Mouse (Mus musculus) kidney, embryonic 16.5 days (tissue): ENCODE data around the gene Mrpl54. TPM values are rescaled to one million over a fixed set of nuclear protein-coding genes. Genes with fewer than 3 reads are reported as not detected.

Source experiments
- ATAC-seq: fragments of 200-750 bp; cut with Nextera tagmentation; 2 replicates; pipeline ENCODE4 v1.8.0; 2017; ENCODE audit warnings: moderate TSS enrichment; ENCODE audit not compliant: low FRiP score, low TSS enrichment
- H3K27ac ChIP-seq: fragments of 300-500 bp; sonication (generic); 2 replicates; pipeline ENCODE4 v1.5.1; 2014; ENCODE audit warnings: low read length
- H3K27me3 ChIP-seq: fragments of 300-500 bp; sonication (generic); 2 replicates; pipeline ENCODE4 v1.6.1; 2014; ENCODE audit warnings: low read length, control low read depth, mixed read lengths; ENCODE audit not compliant: insufficient read depth
- H3K36me3 ChIP-seq: fragments of 300-500 bp; sonication (generic); 2 replicates; pipeline ENCODE4 v1.6.1; 2014; ENCODE audit warnings: low read length, control low read depth, mixed read lengths; ENCODE audit not compliant: insufficient read depth
- H3K4me1 ChIP-seq: fragments of 300-500 bp; sonication (generic); 2 replicates; pipeline ENCODE4 v1.6.1; 2014; ENCODE audit warnings: low read length, control low read depth, mixed read lengths; ENCODE audit not compliant: insufficient read depth
- H3K4me2 ChIP-seq: fragments of 300-500 bp; sonication (generic); replicated peaks from 2 replicates; pipeline ENCODE4 v1.6.1; 2014; ENCODE audit warnings: low read depth, low read length
- H3K4me3 ChIP-seq: fragments of 300-500 bp; sonication (generic); 2 replicates; pipeline ENCODE4 v1.5.1; 2014; ENCODE audit warnings: mild to moderate bottlenecking, low read length
- H3K9ac ChIP-seq: fragments of 300-500 bp; sonication (generic); replicated peaks from 2 replicates; pipeline ENCODE4 v1.6.1; 2014; ENCODE audit warnings: low read length
- H3K9me3 ChIP-seq: fragments of 300-500 bp; sonication (generic); 2 replicates; pipeline ENCODE4 v1.6.1; 2016; ENCODE audit warnings: low read length, control low read depth
- WGBS: fragments of 180-500 bp; shearing (Covaris S2); extraction: QIAGEN DNeasy Blood & Tissue Kit; methylation state at CpG from one replicate; pipeline ENCODE4 v1.1.7; 2014; 5-methylcytosine and 5-hydroxymethylcytosine counted together
- polyA plus RNA-seq: library from polyadenylated mRNA; unstranded; fragments of >200 nt; fragmentation: Nextera tagmentation; extraction: Ambion mirVana; gene quantifications from 2 replicates; pipeline ENCODE4 v1.2.1, GENCODE M21; 2015

Mrpl54 gene
- polyA plus RNA-seq, 1 experiment from 2014 or later = 238 TPM

- H3K9me3 ChIP-seq = no peaks in the 10 kb centered on the region
- 9% methylated on average over 44 of the region's 44 CpGs for whole genome bisulfite sequencing
- no peak within 1 kb of the TSS for H3K9ac ChIP-seq
- no peak within 1 kb of the TSS for H3K27ac ChIP-seq
- H3K4me3 ChIP-seq = 0 out of 2 replicates have a peak within 1 kb of the TSS, but pooled peaks have one; percentile 1
- H3K27me3 ChIP-seq = peaks cover 46% of the 10 kb centered on the region
- peak within 1 kb of the TSS; percentile 37 for H3K4me2 ChIP-seq
- ATAC-seq = peak; percentile 15; the same call in 1 of the 2 replicates
- H3K4me1 ChIP-seq = peaks cover 8% of the 10 kb centered on the region
- H3K36me3 ChIP-seq = no peaks in the 10 kb centered on the region
Observed at GRCm38 (mm10) chr10:81252424-81253419, 14.0 kb downstream of the Mrpl54 start, which contains the start of gene Matk. Matk (plus strand) TSS chr10:81252935.

GRCm38 (mm10) chr10:81249442-81249841 lies 17.3 kb downstream of the Mrpl54 start:
- H3K4me1 ChIP-seq = peaks cover 4% of the 10 kb centered on the region; the same call in 1 of the 2 replicates
- H3K4me3 ChIP-seq = no peak overlapping the region
- H3K9ac ChIP-seq = no peak overlapping the region
- H3K27ac ChIP-seq = no peak overlapping the region
- 86% methylated on average over 8 of the region's 8 CpGs for WGBS
- no peak overlapping the region for H3K4me2 ChIP-seq
- H3K9me3 ChIP-seq = no peaks in the 10 kb centered on the region
- ATAC-seq = no peak
- no peaks in the 10 kb centered on the region for H3K36me3 ChIP-seq
- peaks cover 31% of the 10 kb centered on the region for H3K27me3 ChIP-seq

- Histone ChIP-seq H3K4me3 (no peak overlapping the region), H3K9ac (no peak overlapping the region), H3K4me2 (no peak overlapping the region), H3K4me1 (no peaks in the 10 kb centered on the region), H3K27ac (no peak overlapping the region), H3K27me3 (peaks cover 17% of the 10 kb centered on the region), H3K9me3 (no peaks in the 10 kb centered on the region), H3K36me3 (no peaks in the 10 kb centered on the region)
- 88% methylated on average over 2 of the region's 2 CpGs for WGBS
- ATAC-seq = no peak
Observed at GRCm38 (mm10) chr10:81247804-81248203, 18.9 kb downstream of the Mrpl54 start.

- no peaks in the 10 kb centered on the region for H3K36me3 ChIP-seq
- no peak overlapping the region for H3K27ac ChIP-seq
- no peak for ATAC-seq
- peaks cover 4% of the 10 kb centered on the region for H3K27me3 ChIP-seq
- H3K4me2 ChIP-seq = no peak overlapping the region
- no peaks in the 10 kb centered on the region for H3K9me3 ChIP-seq
- no peak overlapping the region for H3K9ac ChIP-seq
- no peak overlapping the region for H3K4me3 ChIP-seq
- H3K4me1 ChIP-seq = peaks cover 1% of the 10 kb centered on the region
- WGBS = 93% methylated on average over 6 of the region's 6 CpGs
Observed at GRCm38 (mm10) chr10:81245166-81245565, 21.6 kb downstream of the Mrpl54 start.

- H3K4me3 ChIP-seq = no peak overlapping the region
- peaks cover 7% of the 10 kb centered on the region for H3K4me1 ChIP-seq
- H3K36me3 ChIP-seq = no peaks in the 10 kb centered on the region
- H3K9ac ChIP-seq = no peak overlapping the region; the same call in 1 of the 2 replicates
- ATAC-seq = peak; percentile 29; the same call in 1 of the 2 replicates
- no peak overlapping the region for H3K27ac ChIP-seq
- 5% methylated on average over 17 of the region's 17 CpGs for WGBS
- no peaks in the 10 kb centered on the region for H3K9me3 ChIP-seq
- H3K4me2 ChIP-seq = no peak overlapping the region
- peaks cover 10% of the 10 kb centered on the region for H3K27me3 ChIP-seq
Observed at GRCm38 (mm10) chr10:81244595-81244994, 22.1 kb downstream of the Mrpl54 start.

- Histone ChIP-seq H3K4me2 (no peak overlapping the region), H3K27me3 (peaks cover 14% of the 10 kb centered on the region), H3K27ac (no peak overlapping the region), H3K4me1 (peaks cover 7% of the 10 kb centered on the region), H3K9me3 (no peaks in the 10 kb centered on the region), H3K36me3 (no peaks in the 10 kb centered on the region), H3K4me3 (no peak overlapping the region), H3K9ac (no peak overlapping the region)
- ATAC-seq = no peak
- 75% methylated on average over 4 of the region's 4 CpGs for WGBS
Observed at GRCm38 (mm10) chr10:81244146-81244545, 22.6 kb downstream of the Mrpl54 start.

- H3K27me3 ChIP-seq = peaks cover 18% of the 10 kb centered on the region
- WGBS = 89% methylated on average over 15 of the region's 16 CpGs
Observed at GRCm38 (mm10) chr10:81242021-81242420, 24.7 kb downstream of the Mrpl54 start.

GRCm38 (mm10) chr10:81240876-81241275 lies 25.9 kb downstream of the Mrpl54 start:
- Histone ChIP-seq H3K36me3 (no peaks in the 10 kb centered on the region), H3K27ac (no peak overlapping the region), H3K9ac (no peak overlapping the region), H3K4me3 (no peak overlapping the region), H3K4me2 (no peak overlapping the region), H3K4me1 (peaks cover 7% of the 10 kb centered on the region), H3K9me3 (no peaks in the 10 kb centered on the region), H3K27me3 (peaks cover 18% of the 10 kb centered on the region)
- 31% methylated on average over 13 of the region's 13 CpGs for WGBS
- no peak for ATAC-seq

More at GRCm38 (mm10) chr10:81242021-81242420, 24.7 kb downstream of the Mrpl54 start:
- Histone ChIP-seq H3K9ac (no peak overlapping the region), H3K27ac (no peak overlapping the region), H3K9me3 (no peaks in the 10 kb centered on the region), H3K4me2 (no peak overlapping the region), H3K4me1 (peaks cover 7% of the 10 kb centered on the region), H3K4me3 (no peak overlapping the region), H3K36me3 (no peaks in the 10 kb centered on the region)
- ATAC-seq = no peak

- ATAC-seq = no peak
- peaks cover 12% of the 10 kb centered on the region for H3K4me1 ChIP-seq
- no peak overlapping the region for H3K4me3 ChIP-seq
- no peaks in the 10 kb centered on the region for H3K36me3 ChIP-seq
- H3K27ac ChIP-seq = no peak overlapping the region
- peaks cover 18% of the 10 kb centered on the region for H3K27me3 ChIP-seq
- H3K4me2 ChIP-seq = no peak overlapping the region
- 82% methylated on average over 2 of the region's 2 CpGs for WGBS
- H3K9ac ChIP-seq = no peak overlapping the region
- H3K9me3 ChIP-seq = no peaks in the 10 kb centered on the region
Observed at GRCm38 (mm10) chr10:81238618-81239017, 28.1 kb downstream of the Mrpl54 start.
